Mouse (Mus musculus) myocyte (in vitro differentiated cells): ENCODE measurements at regions not wholly inside any gene's neighbourhood (a gene's known extent, or its start where the extent isn't known, plus 50 kb on each side); places are given as distances from the start of the nearest gene placed in this dataset.

Experiments
- POLR2A ChIP-seq: IDR thresholded peaks from one replicate; pipeline ENCODE4 v1.6.1; 2011; ENCODE audit warnings: low read depth, mild to moderate bottlenecking, control low read depth, moderate library complexity; ENCODE audit not compliant: insufficient read length
- POLR2AphosphoS2 ChIP-seq: IDR thresholded peaks from one replicate; pipeline ENCODE4 v1.6.1; 2011; ENCODE audit warnings: low read depth, control low read depth; ENCODE audit not compliant: insufficient read length
- USF1 ChIP-seq: IDR thresholded peaks from one replicate; pipeline ENCODE4 v1.6.1; 2011; ENCODE audit warnings: low read depth, mild to moderate bottlenecking, control low read depth, moderate library complexity

DNA sequence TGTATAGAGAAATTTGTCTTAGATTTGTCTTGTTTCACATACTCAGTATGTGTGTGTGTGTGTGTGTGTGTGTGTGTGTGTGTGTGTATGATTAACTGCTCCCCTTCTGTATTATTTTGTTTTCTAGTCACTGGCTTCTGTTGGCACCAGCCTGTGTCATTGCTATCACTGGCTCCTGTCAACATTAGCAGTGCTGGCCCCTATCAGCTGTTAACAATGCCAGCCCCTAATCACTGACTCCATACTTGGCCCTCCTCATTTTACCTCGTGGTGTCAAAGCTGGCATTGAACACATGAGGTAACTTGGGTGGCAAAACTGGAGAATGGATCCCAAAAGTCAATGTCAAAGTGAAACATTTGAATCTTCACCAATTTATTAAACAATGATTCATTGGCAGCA, 733.3 kb downstream of the Galc start:
- TF ChIP-seq POLR2A = no peak
- TF ChIP-seq POLR2AphosphoS2 = no peak
- no peak for TF ChIP-seq USF1
